Mouse (Mus musculus): ENCODE measurements around the gene Tubb4b. TPM values are rescaled to one million over a fixed set of nuclear protein-coding genes. Genes with fewer than 3 reads are reported as not detected.
A peak's percentile ranks its signal among the peaks of the same experiment; 100 is the strongest.
"Not testable (repeated sequence)": the region's sequence is repeated elsewhere in the genome, so short reads cannot be mapped to it uniquely, and the experiment has no call there.

Tubb4b gene
- polyA plus RNA-seq, 1 experiment from 2014 or later: 608 TPM

DNA sequence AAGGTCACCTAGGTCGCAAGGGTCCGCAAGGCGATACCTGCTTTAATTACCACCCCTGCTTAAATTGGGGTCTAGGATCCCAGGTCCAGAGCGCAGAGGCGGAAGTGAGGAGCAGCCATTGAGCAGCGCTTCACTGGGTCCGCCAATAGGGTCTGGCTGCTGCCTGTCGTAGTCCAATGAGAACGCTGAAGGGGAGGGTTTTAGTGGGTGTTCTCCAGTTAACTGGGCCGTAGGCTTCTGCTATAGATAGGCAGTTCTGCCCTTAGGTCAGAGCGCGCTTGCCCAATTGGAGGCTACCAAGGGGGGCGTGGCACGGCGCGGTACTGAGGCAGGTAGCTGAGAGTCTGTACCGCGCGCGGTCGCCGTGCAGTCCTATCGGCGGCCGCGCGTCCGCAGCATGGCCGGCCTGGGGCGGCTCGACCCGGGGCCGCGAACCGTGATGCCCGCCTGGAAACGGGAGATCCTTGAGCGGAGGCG, 37.8 kb upstream of the Tubb4b start, which contains the start of gene Tprn:
Gene Tprn, plus strand, starts transcription at position 328 of the 477 bp plus-strand sequence.
- peaks cover 29% of the 10 kb centered on the region for H3K27me3 ChIP-seq (ENCODE audit: low read depth, poor library complexity, severe bottlenecking)
- H3K4me1 ChIP-seq: peaks cover 41% of the 10 kb centered on the region
- WGBS: under 1% methylated on average over 39 of the region's 39 CpGs
- H3K36me3 ChIP-seq: no peaks in the 10 kb centered on the region
- H3K9me3 ChIP-seq (replicated peaks): no peaks in the 10 kb centered on the region
- peak within 1 kb of the TSS; percentile 80 for H3K27ac ChIP-seq
- H3K4me3 ChIP-seq: peak within 1 kb of the TSS; percentile 85
- peak; percentile 90 for DNase-seq (ENCODE audit: low spot score)

DNA sequence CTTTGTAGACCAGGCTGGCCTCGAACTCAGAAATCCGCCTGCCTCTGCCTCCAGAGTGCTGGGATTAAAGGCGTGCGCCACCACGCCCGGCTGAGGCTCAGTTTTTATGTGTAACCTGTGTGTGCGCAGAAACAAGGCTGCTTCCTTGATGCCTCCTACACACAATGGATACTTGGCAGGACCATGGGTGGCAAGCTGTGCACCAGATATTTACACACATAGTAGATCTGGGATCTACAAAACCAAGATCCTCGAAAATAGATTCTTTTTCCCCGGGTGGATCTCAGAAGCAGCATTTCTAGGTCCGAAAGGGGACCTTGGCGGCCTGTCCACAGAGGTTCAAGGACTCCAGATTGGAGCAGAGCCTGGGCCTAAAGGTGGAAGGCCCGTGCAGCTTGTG, 37.4 kb upstream of the Tubb4b start:
- no peaks in the 10 kb centered on the region for H3K9me3 ChIP-seq (replicated peaks)
- peaks cover 41% of the 10 kb centered on the region for H3K4me1 ChIP-seq
- H3K27me3 ChIP-seq (ENCODE audit: low read depth, poor library complexity, severe bottlenecking): peaks cover 29% of the 10 kb centered on the region

DNA sequence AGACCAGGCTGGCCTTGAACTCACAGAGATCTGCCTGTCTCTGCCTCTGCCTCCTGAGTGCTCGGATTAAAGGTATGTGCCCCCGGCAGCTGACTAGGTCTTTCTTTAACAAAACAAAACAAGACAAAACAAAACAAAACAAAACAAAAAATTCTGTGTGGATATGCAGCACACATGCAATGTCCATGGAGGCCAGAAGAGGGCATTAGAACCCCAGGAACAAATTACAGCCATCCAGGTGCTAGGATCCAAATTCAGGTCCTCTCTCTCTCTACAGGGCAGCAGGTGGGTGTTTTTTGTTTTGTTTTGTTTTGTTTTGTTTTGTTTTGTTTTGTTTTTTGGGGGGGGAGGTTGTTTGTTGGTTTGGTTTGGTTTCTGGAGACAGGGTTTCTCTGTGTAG, 34.4 kb upstream of the Tubb4b start:
- Histone ChIP-seq H3K4me3 (no peak overlapping the region), H3K4me1 (peaks cover 35% of the 10 kb centered on the region), H3K27me3 (ENCODE audit: low read depth, poor library complexity, severe bottlenecking) (peaks cover 9% of the 10 kb centered on the region), H3K36me3 (no peaks in the 10 kb centered on the region), H3K9me3 (replicated peaks) (no peaks in the 10 kb centered on the region), H3K27ac (no peak overlapping the region)
- 69% methylated on average over 2 of the region's 2 CpGs for WGBS
- DNase-seq (ENCODE audit: low spot score): no peak

More for the DNA sequence above, 37.4 kb upstream of the Tubb4b start:
- Histone ChIP-seq H3K4me3 (peak overlapping the region; percentile 85), H3K27ac (peak overlapping the region; percentile 80), H3K36me3 (no peaks in the 10 kb centered on the region)
- DNase-seq (ENCODE audit: low spot score): no peak
- 50% methylated on average over 12 of the region's 12 CpGs for WGBS

DNA sequence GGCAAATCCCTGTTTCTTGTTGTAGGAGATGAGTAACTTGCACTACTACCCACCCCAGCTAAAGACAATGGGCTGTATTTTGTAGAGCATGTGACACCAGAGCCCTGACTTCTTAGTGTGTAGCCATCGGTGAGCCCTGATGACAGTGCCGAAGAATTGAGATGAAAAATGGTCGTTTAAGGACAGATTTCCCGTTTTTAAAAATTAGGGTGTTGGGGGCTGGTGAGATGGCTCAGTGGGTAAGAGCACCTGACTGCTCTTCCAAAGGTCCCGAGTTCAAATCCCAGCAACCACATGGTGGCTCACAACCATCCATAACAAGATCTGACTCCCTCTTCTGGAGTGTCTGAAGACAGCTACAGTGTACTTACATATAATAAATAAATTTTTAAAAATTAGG, 32.7 kb upstream of the Tubb4b start:
- H3K4me3 ChIP-seq; H3K27me3 ChIP-seq (ENCODE audit: low read depth, poor library complexity, severe bottlenecking); DNase-seq (ENCODE audit: low spot score); H3K36me3 ChIP-seq; H3K27ac ChIP-seq; H3K9me3 ChIP-seq (replicated peaks): not testable (repeated sequence)
- peaks cover 23% of the 10 kb centered on the region for H3K4me1 ChIP-seq
- 91% methylated on average over 5 of the region's 5 CpGs for WGBS

DNA sequence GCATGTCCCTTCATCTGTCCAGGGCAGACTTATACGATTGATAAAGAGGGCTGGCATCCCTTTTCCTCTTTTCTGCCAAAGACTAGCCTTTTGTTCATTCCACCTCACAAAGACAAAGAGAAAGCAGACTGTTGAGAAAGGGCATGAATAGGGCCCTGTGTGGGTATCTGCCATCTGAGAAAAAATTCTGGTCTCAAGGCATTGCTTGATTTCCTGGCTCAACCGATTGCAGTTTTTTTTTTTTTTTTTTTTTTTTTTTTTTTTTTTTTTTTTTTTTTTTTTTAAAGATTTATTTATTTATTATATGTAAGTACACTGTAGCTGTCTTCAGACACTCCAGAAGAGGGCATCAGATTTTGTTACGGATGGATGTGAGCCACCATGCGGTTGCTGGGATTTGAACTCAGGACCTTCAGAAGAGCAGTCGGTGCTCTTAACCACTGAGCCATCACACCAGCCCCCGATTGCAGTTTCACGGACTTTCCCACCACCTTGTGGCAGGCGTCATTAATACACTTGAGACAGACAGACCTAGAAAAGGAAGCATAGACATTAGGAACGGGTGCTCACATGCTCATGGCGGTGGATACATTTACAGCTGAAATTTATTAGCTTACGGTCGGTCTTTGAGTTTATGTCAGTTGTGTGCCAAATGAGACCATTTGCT, 32.1 kb upstream of the Tubb4b start:
- not testable (repeated sequence) for DNase-seq (ENCODE audit: low spot score); H3K9me3 ChIP-seq (replicated peaks)

DNA sequence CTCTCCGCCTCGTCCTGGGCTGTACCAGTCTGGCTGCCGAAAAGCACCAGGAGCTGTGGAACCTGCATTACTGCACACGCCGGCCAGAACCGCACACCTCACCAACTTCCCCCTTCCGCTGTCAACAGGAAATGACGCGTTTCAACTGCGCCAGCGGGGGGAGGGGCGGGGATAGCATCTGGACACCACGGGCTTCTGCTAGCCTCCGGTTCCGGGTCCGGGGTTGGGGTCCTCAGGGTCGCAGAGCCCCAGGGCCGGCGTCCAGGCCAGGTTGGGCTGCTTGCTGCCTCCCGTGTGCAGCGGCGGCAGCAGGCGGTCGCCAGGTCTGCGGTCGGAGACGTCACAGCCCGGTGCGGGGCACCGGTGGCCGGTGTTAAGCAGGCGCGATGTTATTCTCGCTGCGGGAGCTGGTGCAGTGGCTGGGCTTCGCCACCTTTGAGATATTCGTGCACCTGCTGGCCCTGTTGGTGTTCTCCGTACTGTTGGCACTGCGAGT, 30.8 kb upstream of the Tubb4b start, which contains the start of gene Tmem203:
Gene Tmem203, plus strand, starts transcription at position 156 of the 496 bp plus-strand sequence.
- Histone ChIP-seq H3K36me3 (peaks cover 26% of the 10 kb centered on the region), H3K4me1 (peaks cover 18% of the 10 kb centered on the region), H3K27me3 (ENCODE audit: low read depth, poor library complexity, severe bottlenecking) (no peaks in the 10 kb centered on the region), H3K9me3 (replicated peaks) (no peaks in the 10 kb centered on the region), H3K27ac (peak within 1 kb of the TSS; percentile 92), H3K4me3 (peak within 1 kb of the TSS; percentile 79)
- peak; percentile 99 for DNase-seq (ENCODE audit: low spot score)
- under 1% methylated on average over 39 of the region's 39 CpGs for WGBS

More for the DNA sequence above, 32.1 kb upstream of the Tubb4b start:
- peak overlapping the region; percentile 79 for H3K4me3 ChIP-seq
- peaks cover 14% of the 10 kb centered on the region for H3K36me3 ChIP-seq
- not testable (repeated sequence) for H3K27me3 ChIP-seq (ENCODE audit: low read depth, poor library complexity, severe bottlenecking); H3K27ac ChIP-seq
- H3K4me1 ChIP-seq: peaks cover 18% of the 10 kb centered on the region
- WGBS: 68% methylated on average over 12 of the region's 12 CpGs

DNA sequence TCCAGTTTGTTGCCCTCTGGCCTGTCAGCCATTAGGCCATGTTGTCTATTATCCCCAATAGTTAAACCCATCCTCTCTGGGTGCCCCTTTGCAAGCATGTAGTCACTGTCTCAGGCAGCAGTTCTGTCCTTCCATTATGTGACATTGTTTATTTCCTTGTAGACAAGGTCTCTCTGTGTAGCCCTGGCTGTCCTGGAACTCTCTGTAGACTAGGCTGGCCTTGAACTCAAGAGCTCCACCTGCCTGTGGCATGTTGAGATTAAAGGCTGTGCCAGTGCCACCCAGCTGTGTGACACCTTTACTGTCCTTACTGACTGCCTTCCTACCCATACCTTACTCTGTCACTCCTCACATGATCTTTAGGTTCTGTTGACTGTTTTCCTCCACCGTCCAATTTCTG, 27.8 kb upstream of the Tubb4b start:
- WGBS: 83% methylated on average over 1 of the region's 1 CpGs
- no peak overlapping the region for H3K27ac ChIP-seq
- peaks cover 18% of the 10 kb centered on the region for H3K4me1 ChIP-seq
- no peak overlapping the region for H3K4me3 ChIP-seq
- DNase-seq (ENCODE audit: low spot score): no peak
- peaks cover 56% of the 10 kb centered on the region for H3K36me3 ChIP-seq
- H3K27me3 ChIP-seq (ENCODE audit: low read depth, poor library complexity, severe bottlenecking): no peaks in the 10 kb centered on the region
- H3K9me3 ChIP-seq (replicated peaks): no peaks in the 10 kb centered on the region

DNA sequence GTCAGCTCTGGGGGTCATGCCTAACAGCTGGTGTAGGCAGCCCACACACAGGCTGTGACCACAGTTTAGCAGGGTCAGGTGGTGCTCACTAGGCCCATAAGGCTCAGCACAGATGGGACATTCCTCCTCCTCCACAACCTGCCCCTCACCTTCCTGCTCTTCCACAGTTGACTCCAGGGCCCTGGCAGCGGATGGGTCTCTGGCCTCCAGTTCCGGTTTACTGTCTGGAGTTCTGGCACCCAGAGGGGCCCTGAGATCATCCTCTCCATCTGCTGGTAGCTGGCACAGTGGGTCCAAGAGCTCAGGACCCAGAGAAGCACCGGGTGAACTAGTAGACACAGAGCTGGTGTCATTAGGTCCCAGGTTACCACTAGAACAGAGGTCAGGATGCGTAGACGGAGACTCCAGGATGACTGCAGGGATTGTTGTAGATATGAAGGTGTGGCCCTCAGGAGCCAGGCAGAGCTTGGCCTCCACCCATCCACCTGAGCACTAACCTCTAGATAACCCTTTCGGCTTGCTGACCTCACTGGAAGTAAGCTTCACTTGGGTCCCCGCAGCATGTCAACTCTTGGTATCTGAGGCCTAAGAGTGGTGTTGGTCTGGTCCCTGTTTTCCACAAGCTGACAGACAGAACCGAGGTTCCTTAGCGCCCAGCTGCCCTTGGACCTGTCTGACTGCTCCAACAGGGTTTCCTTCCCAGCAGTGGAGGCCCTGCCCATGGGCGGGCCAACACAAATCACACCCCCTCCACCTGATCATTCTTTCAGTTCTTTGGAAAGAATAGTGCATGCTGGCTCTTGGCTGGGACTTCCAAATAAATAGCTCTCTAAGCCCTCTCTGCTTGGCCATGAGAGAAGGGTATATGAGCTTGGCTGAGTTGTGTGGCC, 21.9 kb upstream of the Tubb4b start, which contains the start of gene AL732309.1:
Gene AL732309.1, minus strand, starts transcription at position 681 of the 890 bp plus-strand sequence.
- WGBS: 91% methylated on average over 10 of the region's 10 CpGs
- Histone ChIP-seq H3K4me1 (peaks cover 18% of the 10 kb centered on the region), H3K9me3 (replicated peaks) (no peaks in the 10 kb centered on the region), H3K36me3 (peaks cover 65% of the 10 kb centered on the region), H3K4me3 (no peak within 1 kb of the TSS), H3K27me3 (ENCODE audit: low read depth, poor library complexity, severe bottlenecking) (peaks cover 31% of the 10 kb centered on the region), H3K27ac (no peak within 1 kb of the TSS)
- no peak for DNase-seq (ENCODE audit: low spot score)

DNA sequence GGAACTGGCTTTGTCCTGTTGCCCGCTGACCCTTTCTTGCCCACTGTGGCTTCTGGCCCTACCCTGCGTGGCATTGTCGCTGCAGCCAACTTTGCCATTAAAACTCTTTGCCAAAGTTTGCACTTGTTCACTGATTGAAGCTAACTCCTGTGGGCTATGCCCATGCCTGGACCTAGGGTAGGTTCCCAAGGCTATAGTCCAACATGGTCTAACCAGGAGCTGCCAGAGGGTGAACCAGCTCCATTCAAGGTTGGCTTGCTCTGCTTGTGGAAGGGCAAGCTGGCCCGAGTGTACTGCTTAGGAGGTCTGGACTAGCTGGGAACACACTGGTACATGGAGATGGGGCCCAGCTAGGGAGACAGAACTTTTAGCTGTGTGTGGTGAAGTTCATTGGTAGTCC, 19.6 kb upstream of the Tubb4b start:
- Histone ChIP-seq H3K27me3 (ENCODE audit: low read depth, poor library complexity, severe bottlenecking) (peaks cover 39% of the 10 kb centered on the region), H3K4me1 (peaks cover 31% of the 10 kb centered on the region), H3K9me3 (replicated peaks) (no peaks in the 10 kb centered on the region), H3K27ac (no peak overlapping the region), H3K36me3 (peaks cover 43% of the 10 kb centered on the region), H3K4me3 (no peak overlapping the region)
- 87% methylated on average over 4 of the region's 4 CpGs for WGBS
- no peak for DNase-seq (ENCODE audit: low spot score)

DNA sequence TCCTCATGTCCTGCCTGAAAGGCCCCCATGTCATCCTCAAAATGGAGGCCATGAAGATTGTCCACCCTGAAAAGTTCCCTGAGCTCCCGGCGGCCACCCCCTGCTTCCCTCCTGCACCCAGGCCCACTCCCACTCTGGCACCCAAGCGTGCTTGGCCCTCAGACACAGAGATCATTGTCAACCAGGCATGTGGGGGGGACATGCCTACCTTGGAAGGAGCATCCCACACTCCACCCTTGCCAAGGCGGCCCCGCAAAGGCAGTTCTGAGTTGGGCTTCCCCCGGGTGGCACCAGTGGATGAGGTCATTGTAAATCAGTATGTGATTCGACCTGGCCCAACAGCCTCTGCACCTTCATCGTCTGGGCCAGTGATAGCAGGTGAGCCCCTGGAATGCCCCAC, 18.8 kb upstream of the Tubb4b start:
- H3K27me3 ChIP-seq (ENCODE audit: low read depth, poor library complexity, severe bottlenecking): peaks cover 44% of the 10 kb centered on the region
- WGBS: 72% methylated on average over 8 of the region's 8 CpGs
- H3K27ac ChIP-seq: peak overlapping the region; percentile 47; the same call in 1 of the 2 replicates
- no peaks in the 10 kb centered on the region for H3K9me3 ChIP-seq (replicated peaks)
- peaks cover 35% of the 10 kb centered on the region for H3K36me3 ChIP-seq
- peaks cover 31% of the 10 kb centered on the region for H3K4me1 ChIP-seq
- H3K4me3 ChIP-seq: peak overlapping the region; percentile 63
- no peak for DNase-seq (ENCODE audit: low spot score)

DNA sequence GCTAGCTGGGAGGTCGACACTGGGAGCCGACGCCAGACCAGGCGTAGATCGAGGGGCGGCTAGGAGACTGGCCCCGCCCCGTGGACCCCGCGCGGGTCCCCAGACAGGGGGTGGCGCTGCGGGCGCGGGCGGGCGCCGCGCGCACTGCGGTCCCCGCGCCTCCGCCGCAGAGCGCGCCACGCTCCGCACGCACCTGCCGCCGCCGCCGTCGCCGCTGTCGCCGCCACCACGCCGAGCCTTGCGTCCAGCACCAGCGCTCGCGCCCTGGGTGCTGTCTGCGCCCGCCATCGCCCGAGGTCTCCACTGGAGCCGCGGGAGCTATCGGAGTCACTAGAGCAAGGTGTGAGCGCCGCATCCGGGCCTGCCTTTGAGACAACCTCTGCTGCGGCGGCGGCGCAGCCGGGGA, 17.6 kb upstream of the Tubb4b start, which contains the start of the genes Rnf208 and Cysrt1:
Gene Rnf208, plus strand, starts transcription at position 155 of the 406 bp plus-strand sequence.
Gene Cysrt1, minus strand, starts transcription at position 352 of the 406 bp plus-strand sequence.
- peaks cover 48% of the 10 kb centered on the region for H3K27me3 ChIP-seq (ENCODE audit: low read depth, poor library complexity, severe bottlenecking)
- peak within 1 kb of the TSS; percentile 63 for H3K4me3 ChIP-seq
- WGBS: under 1% methylated on average over 59 of the region's 59 CpGs
- peaks cover 22% of the 10 kb centered on the region for H3K36me3 ChIP-seq
- H3K4me1 ChIP-seq: peaks cover 31% of the 10 kb centered on the region
- H3K27ac ChIP-seq: peak within 1 kb of the TSS; percentile 71
- DNase-seq (ENCODE audit: low spot score): peak; percentile 43
- H3K9me3 ChIP-seq (replicated peaks): no peaks in the 10 kb centered on the region

DNA sequence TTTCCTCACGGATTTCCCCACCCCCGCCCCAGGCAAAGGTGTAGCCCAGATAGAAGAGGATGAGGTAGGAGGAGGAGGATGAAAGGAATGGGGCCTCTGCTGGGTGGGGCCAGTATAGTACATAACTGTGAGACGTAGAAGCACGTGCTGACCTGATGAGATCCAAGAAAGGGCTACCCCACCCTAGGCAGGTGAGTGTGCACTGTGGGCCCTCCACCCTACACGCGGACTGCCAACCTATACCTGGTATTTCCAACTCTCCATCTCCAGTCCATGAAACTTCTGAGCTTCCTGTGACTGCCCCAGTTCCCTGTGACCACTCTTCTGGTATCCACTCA, 16.9 kb upstream of the Tubb4b start:
- Histone ChIP-seq H3K4me3 (peak overlapping the region; percentile 63), H3K36me3 (peaks cover 15% of the 10 kb centered on the region), H3K4me1 (peaks cover 34% of the 10 kb centered on the region), H3K27me3 (ENCODE audit: low read depth, poor library complexity, severe bottlenecking) (peaks cover 51% of the 10 kb centered on the region), H3K27ac (no peak overlapping the region; the same call in 1 of the 2 replicates), H3K9me3 (replicated peaks) (no peaks in the 10 kb centered on the region)
- 24% methylated on average over 6 of the region's 6 CpGs for WGBS
- no peak for DNase-seq (ENCODE audit: low spot score)

Measured in limb, embryonic 10.5 days (tissue).